Mouse (Mus musculus): ENCODE results near the gene Fam219a.

The Fam219a gene

GRCm38 (mm10) chr4:41470051-41470683 lies 99.2 kb downstream of the Fam219a start:
- DNase-seq (ENCODE audit: low spot score), result no peak

DNA sequence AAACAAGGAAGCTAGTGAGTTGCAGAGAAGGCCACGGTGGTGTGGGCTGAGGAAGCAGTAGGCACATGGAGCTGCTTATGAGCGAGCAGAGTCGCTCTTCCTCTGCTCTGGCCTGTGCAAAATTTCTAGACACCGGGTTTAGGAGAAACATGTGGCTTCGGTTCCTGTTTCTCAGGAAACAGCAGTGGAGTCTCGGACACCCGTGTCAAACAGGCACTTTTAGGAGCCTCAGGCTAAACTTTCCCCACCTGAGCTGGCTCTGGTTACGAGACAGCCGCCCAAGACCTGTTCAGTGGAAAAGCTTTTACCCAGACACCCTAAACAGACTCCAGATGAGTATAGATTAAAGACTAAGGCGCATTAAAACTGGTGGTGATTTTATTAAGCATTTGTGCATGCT lies 100.1 kb downstream of the Fam219a start:
- no peak for DNase-seq (ENCODE audit: low spot score)

DNA sequence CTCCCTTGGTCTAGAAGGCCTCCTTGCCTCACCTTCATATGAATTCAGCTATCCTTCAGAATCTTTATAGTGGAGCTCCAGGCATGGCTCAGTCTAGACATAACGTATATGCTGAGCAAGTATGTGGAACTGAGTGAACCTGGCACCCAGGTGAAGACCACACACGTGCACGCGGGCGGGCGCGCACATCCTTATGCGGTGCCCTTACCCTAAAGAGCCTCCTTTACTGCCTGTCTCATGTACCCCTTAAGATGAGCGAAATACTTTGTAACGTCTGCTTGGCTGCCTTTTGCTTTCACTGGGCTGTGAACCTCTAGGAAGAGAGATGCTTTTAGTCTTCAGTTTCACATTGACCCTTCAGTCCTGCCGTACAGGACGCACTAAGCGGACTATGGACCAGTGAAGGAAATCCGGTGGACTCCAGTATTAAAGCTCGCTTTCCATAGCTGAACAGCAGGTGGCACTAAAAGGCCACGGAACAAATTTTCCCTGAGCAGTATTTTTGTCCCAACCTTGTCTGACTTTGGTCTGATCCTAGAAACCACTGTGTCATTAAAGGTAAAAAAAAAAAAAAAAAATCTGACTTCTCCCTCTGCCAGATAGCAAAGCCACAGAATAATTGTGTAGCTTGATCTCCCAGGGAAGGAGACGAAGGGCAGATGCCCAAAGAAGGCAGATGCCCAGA lies 100.8 kb downstream of the Fam219a start:
- DNase-seq (ENCODE audit: low spot score), result no peak
